Mouse (Mus musculus) liver, adult (tissue): Measurements from ENCODE around the gene Ankrd31.

Source experiments
- GATA4 ChIP-seq: IDR thresholded peaks from 2 replicates; pipeline ENCODE4 v1.6.1; 2014; ENCODE audit warnings: mild to moderate bottlenecking, low read length; ENCODE audit not compliant: insufficient replicate concordance

Gene Ankrd31

GRCm38 (mm10) chr13:96956466-96956865 is 208.4 kb downstream of the Ankrd31 start:
- no peak for TF ChIP-seq GATA4
